Mouse (Mus musculus) hematopoietic stem cell, adult 5-6 weeks (primary cell): ENCODE results near the gene Pias4. TPM values are rescaled to one million over a fixed set of nuclear protein-coding genes. Genes with fewer than 3 reads are reported as not detected.
"Not testable (repeated sequence)": the region's sequence is repeated elsewhere in the genome, so short reads cannot be mapped to it uniquely, and the experiment has no call there.

Source experiments
- ATAC-seq, 2 experiments: fragments of 125-278 bp in 1 of 2; replicated peaks in 1 of 2; 2 replicates each; pipeline ENCODE4 v1.8.0; 2016 to 2017; ENCODE audit warnings: inconsistent platforms in 2 of 2, mild to moderate bottlenecking in 2 of 2, moderate number of reproducible peaks in 2 of 2, low read depth in 1 of 2, moderate TSS enrichment in 1 of 2; ENCODE audit not compliant: low FRiP score in 2 of 2, poor library complexity in 2 of 2, severe bottlenecking in 2 of 2, insufficient read depth in 1 of 2, low TSS enrichment in 1 of 2
- total RNA-seq: library from RNA; stranded (forward); fragments of 172-1452, 232-1000 nt; gene quantifications from 2 replicates; pipeline ENCODE4 v1.2.3, GENCODE M21; 2017

Gene Pias4
- 7.3 and 8.7 TPM in 2 replicates for total RNA-seq

DNA sequence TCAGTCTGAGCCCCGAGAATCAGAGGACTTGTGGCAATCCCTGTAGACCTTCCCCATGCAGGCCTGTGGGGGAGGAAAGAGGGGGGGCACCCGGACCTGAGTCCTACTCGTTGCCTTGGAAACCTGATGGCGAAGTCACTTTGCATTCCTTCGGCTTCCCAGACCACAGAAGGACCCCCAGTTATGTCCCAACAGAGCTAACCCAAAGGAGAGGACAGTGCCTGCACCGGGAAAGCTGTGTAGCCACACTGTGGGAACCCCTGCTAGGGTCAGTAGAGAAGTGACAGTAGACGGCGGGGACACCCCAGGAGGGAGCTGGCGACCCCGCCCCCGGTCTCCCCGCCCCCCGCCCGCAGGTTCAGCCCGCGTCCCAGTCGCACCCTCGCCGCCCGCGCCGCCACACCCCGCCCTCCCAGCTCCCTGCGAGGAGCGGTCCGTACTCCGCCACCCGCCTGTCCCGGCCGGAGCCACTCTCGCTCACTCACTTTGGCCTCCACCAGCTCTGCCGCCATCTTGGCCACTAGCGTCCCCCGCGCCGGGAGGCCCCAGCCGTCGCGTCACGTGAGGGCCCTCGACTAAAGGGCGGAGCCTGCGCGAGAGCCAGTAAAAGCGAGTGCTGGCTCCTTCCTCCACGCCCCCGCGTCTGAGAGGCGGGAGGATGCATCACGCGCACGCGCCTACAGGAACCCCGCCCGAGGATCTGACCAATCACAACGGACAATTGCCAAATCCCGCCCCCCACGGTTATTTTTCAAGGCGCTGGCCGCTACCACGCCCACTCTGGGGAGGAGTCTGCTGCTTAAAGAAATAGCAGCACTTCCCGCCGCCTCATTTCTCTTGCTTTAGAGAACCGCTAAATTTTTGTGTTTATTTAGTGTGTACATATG, at the start of gene Pias4:
TSS of gene Pias4 (minus strand) at position 724 of the 887 bp plus-strand sequence.
- ATAC-seq: peak; percentile 90 to 91

DNA sequence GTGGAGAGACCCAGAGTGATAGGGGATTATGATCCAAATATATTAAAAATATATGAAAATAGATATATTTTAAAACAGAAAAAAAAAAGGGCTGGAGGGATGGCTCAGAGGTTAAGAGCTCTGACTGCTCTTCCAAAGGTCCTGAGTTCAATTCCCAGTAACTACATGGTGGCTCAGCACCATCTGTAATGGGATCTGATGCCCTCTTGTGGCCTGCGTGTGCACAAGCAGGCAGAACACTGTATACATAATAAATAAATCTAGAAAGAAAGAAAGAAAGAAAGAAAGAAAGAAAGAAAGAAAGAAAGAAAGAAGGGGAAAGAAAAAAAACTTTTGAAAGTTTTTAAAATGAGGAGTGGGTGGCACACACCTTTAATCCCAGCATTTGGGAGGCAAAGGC, 49.5 kb upstream of the Pias4 start:
- ATAC-seq: not testable (repeated sequence)

DNA sequence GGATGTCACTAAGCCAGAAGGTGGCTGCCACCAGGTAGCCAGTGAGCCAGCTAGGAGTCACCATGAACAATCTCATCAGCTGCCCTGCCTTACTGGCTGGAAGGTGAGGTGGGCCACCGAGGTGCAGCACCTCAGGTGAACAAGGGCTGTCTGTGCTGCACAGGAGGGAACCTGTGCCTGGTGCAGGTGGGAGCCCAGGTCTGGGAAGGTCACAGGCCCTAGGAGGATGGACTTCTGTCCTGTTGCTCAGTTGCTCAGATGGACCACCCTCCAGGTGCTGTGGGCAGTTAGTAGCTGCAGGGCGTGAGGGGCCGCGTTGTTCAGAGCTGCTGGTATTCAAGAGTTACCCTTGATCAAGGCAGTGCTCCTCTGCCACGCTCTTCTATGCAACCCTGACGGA, 49.1 kb upstream of the Pias4 start:
- no peak for ATAC-seq

DNA sequence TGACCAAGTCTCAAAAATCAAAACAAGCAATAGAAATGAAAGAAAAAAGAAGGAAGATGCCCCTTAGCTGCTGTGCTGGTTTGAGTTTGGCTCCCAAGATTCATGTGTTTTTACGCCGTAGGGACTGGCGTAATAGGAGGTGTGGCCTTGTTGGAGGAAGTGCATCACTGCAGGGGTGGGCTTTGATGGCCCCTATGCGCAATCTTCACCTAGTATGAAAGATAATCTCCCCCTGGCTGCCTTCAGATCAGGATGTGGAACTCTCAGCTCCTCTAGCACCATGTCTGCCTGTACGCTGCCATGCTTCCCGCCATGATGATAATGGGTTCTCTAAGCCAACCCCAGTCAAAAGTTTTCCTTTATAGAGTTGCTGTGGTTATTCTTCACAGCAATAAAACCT, 48.5 kb upstream of the Pias4 start:
- no peak for ATAC-seq

DNA sequence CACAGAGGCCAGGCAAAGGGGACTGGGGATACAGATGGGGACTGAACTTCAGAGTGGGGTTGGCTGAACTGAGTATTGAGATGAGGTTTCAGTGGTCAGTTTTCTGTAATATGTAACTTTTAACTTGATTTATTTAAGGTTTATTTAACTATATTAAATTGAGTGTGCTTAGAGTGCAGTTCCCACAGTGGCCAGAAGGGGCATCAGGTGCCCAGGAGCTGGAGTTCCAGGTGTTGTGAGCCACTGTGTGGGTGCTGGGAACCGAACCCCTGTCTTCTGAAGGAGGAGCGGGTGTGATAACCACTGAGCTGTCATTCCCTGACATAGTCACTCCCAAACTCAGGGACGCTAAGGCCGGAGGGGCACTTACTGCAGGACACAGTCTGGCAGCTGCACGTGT, 42.4 kb upstream of the Pias4 start:
- no peak for ATAC-seq

DNA sequence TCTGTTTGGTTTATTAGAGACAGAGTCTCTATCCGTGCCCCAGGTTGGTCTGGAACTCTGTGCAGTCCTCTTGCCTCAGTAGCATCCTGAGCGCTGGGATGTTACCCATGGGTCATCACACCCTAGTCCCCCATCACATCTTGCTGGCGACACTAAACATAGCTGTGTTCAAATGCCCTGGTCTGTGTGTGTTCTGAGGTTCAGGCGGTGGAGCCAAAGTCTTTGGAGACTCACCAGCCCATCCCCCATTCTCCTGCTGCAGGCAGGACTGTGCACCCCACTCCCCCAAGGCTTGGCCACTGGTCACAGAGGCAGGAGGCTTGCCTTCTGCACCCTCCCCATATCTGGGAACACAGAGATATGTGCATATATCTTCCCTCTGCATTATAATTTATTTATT, 36.4 kb upstream of the Pias4 start:
- ATAC-seq: no peak

DNA sequence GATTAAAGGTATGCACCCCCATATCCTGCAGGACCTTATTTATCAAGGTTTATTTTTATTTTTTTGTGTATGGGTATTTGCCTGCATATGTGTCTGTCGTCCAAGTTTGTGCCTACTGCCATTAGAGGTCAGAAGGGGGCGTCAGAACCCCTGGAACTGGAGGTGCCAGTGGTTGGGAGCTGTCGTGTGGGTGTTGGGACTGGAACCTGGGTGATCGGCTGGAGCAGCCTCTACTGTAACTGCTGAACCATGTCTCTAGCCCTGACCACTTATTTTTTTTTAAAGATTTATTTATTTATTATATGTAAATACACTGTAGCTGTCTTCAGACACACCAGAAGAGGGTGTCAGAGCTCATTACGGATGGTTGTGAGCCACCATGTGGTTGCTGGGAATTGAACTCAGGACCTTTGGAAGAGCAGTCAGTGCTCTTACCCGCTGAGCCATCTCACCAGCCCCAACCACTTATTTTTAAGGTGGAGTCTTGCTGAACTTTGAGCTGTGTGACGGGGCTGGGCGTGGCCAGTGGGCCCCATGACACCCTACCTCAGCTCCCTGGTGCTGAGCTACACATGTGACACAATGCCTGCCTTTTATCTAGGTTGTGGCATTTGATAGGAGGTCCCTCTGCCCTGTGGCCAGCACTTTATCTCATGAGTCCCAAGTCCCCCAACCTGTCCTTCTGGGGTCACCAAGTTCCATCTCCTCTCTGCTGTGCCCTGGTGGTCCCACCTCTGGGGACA, 35.4 kb upstream of the Pias4 start:
- no peak for ATAC-seq

DNA sequence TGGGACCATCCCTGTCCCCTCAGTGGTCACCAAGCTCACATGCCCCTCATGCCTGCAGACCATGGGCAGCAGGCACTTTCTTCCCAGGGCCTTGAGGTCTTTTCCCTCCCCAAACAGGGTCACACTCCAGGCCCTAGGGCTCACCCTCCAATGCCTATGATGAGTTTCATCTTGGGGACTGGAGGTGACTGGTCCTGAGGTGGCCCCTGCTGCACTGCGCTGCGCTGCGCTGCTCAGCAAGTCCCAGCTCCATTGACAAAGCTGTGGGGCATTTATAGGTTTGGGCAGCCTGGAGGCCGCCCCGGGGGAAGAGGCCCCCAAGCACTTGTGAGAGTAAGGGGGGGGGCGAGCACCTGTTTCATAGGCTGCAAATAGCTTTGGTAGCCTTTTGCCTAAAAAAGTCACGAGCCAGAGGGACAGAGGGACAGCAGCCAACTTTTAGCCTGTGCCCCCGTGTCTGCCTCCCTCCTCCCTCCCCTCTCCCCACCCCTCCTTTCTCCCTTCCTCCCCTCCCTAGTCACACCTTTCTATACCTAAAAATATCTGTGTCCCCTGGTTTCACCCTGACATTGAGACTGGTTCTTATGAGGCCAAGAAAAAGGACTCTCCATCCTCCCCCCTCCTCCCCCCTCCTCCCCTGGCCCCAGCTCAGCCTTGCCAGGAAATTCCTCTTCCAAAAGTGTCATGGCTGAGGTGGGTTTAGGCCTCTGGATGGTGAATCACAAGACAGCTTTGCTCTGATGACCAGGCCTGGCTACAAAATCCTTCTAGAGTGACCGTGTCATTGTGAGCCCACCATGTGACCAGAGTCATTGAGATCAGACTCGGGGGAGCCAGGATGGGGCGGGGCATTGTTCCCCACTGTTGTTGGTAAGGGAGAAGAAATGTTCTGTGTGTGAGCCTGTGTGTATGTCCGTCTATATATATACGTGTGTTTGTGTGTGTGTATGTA, 34.4 kb upstream of the Pias4 start, which contains the start of gene Nmrk2:
TSS of gene Nmrk2 (minus strand) at position 245 of the 952 bp plus-strand sequence.
- ATAC-seq: no peak

DNA sequence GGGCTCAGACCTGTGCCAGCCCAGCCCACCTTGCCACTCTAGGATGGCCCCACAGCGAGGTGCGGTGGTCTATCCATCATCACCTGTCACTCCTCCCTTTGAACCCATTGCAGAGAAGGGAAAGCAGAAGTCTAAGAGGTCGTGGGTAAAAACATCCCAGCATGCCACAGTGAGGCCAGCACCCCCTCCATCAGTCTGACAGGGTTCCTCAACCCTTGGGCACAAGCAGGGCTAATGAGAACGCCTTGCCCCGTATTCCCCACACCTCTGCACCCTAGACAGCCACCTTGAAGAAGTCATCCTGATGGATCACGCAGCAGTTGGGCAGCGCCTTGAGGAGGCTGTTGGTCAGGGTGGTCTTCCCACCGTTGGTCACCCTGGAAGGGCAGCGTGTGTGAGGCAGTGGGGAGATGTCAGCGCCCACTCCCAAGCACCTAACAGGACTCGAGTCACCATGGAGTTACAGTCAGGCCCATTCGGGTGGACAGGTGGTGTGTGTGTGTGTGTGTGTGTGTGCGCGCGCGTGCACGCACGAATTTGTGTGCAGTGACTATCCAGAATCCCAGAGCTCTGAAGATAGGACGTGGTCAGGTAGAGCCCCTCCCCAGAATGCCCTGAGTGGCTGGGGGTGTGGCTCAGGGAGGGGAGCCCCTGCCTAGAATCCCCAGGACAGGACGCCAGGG, 33.0 kb upstream of the Pias4 start:
- ATAC-seq: no peak

DNA sequence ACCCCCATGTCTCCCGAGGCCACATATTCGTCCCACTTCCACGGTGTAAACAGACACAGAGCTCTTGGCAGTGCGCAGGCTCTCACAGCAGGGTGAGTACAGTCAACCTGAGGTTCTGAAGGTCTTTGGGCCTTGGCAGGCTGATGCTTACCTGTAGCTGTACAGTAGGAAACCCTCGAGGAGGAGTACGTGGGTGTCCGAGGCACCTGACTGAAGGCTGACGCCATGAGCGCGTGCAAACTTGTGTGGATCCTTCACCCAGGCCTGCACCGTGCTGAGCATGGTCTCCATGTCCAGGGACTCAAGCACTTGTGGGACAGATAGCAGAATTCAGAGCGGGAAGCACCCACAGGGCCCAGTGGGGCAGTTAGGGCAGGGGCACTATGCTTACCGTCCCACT, 32.4 kb upstream of the Pias4 start:
- ATAC-seq: no peak

DNA sequence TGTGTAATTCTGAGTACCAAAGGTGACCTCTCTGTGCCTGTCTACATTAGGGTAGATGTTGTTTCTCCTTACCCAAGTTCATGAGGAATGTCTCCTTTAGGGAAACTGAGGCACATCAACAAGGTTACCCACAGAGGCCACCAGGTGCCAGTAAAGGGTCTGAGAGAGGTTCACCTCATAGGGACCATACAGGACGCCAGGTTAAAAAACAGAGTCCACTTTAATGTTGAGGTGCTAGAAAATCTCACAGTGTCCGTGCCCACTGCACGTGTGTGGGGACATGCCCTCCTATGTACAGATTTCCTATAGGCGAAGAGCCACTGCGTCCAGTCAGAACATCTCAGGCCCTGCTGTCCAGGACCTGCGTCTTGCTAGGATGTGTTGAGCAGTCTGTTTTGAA, 31.3 kb upstream of the Pias4 start:
- ATAC-seq: no peak

DNA sequence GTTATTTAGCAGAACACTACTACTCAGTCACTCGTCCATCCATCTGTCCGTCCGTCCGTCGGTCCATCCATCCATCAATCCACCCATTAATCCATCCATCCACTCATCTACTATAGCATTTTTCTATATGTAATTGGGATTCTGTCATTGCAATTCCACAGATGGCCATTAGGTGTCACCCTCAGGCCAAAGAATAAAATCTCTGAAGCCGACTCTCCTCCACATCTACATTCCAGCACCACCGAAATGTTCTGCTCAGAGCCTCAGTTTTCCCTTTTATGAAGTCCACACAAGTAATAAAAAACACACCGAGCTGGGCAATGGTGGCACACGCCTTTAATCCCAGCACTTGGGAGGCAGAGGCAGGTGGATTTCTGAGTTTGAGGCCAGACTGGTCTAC, 30.5 kb upstream of the Pias4 start:
- ATAC-seq: peak in 1 of 2 experiments; percentile 39; a peak in 2 of 4 replicates

DNA sequence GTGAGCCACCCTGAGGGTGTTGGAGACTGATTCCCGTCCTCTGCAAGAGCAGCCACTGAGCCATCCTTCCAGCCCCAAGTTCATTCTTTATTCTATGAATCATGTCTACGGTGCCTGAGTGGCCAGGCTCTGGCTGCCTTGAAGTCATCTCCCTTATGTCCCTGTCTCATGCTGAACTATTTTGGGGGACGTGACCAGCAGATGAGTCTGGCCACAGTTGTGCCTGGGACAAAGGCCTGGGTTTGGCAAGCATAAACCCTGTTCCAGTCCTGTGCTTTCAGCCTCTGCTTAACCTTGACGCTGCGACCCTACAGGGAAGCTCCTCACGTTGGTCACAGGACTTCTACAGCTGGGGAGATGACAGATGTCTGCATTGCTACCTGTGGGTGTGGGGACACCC, 29.6 kb upstream of the Pias4 start:
- no peak for ATAC-seq

DNA sequence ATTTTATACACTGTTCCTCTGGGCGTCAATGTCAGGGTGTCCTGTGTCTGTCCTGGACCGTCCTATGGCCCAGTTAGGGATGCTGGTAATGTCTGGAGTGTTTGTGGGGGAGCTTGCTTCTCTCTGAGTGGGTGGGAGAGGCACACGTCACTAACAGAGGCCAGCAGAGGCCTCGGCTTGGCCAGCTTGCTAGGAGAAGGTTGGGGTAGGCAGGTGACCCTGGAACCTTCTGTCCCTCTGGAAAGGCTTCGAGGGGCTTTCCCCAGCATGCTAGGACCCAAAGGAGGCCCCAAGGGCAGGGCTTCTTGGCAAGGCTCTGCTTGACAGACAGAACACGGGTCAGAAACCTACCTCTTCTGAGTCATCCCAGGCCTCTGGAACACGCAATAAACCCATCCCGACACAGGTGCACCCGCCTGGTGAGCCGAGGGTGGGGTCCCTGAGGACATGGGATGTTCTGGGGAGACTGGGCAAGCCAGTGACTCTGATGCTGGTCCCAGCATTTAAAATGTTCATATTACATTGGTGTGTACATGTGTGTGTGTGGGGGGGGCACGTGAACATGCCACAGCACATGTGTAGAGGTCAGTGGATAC, 28.8 kb upstream of the Pias4 start:
- no peak for ATAC-seq

DNA sequence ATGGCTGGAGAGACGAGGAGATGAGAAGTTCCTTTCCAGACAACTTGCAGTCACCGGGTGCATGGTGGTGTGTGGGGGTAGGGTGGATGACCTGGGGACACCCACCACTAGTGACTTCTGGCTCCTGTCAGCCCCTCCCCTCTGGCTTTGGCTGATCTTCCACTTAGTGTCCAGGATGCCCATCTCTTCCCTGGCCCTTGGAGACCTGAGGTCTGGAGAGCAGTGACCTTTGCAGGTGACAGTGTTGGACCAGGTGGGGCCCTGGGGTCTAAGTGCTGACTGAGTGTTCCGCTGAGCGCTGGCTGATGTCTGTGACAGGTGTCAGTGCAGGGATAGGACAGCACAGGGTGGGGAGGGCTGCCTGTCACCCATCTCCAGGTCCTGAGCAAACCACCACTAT, 27.6 kb upstream of the Pias4 start:
- no peak for ATAC-seq

DNA sequence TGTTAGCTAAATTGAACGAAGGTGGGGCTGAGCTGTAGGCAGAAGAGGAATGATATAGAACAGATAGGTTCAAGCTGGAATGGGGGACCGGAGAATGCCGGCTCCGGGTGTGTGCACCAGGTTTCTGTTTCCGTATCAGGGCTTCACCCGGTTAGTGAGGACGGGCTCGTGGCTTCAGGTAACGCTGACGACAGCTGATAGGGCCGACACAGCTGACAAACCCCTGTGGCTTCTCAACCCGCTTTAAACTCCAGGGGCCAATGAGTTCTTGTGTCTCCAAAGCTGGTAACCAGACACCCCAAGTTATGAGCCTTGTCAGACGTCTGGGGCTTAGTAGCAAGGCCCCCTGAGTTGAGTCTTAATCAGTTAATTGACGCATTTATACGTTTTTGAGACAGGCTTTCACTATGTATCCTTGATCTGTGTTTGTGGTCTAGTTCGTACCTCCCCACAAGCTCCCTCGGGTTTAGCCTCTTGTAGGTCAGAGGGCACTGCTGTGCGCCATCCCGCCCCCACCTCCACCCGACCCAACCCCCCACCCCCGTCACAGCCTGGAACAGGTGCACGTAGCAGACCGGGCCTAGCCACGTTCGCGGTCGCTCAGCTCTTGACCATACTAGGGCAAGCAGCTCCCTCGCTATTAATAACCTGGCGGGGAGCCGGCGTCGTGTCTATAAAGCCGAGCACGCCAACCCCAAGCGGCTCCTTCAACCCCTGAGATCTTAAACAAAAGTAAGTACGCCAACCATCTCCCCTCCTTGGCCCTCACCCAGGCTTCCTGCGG, 26.5 kb upstream of the Pias4 start:
- no peak for ATAC-seq
